Mouse (Mus musculus) ES-E14 (cell line): ENCODE results near the gene Zfp386.

ENCODE experiments used
- CHD2 ChIP-seq: IDR thresholded peaks from 2 replicates; pipeline ENCODE4 v1.6.1; 2014; ENCODE audit warnings: mild to moderate bottlenecking, low read depth, low read length, inconsistent platforms
- HCFC1 ChIP-seq: IDR thresholded peaks from 2 replicates; pipeline ENCODE4 v1.6.1; 2012; ENCODE audit warnings: low read length, inconsistent platforms, borderline replicate concordance; ENCODE audit not compliant: insufficient read depth
- MAFK ChIP-seq: IDR thresholded peaks from 2 replicates; pipeline ENCODE4 v1.6.1; 2014; ENCODE audit warnings: mild to moderate bottlenecking, low read depth, low read length, inconsistent platforms; ENCODE audit not compliant: insufficient read depth
- ZC3H11A ChIP-seq: IDR thresholded peaks from 2 replicates; pipeline ENCODE4 v1.6.1; 2012; ENCODE audit warnings: low read depth, mild to moderate bottlenecking, inconsistent platforms, low read length, borderline replicate concordance

DNA sequence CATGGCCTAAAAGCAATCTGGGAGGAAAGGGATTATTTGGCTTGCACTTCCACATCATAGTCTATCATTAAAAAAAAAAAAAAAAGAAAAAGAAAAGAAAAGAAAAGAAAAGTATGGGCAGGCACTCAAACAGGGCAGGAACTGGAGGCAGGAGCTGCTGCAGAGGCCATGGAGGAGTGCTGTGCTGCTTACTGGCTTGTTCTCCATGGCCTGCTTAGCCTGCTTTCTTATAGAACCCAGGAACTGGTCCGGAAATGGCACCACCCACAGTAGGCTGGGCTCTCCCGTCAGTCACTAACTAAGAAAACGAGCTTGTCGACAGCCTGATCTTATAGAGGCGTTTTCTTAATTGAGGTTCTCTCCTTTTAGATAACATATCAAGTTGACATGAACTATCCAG is 2.7 kb upstream of the Zfp386 start:
- no peak for TF ChIP-seq MAFK
- TF ChIP-seq ZC3H11A: no peak
- TF ChIP-seq HCFC1: no peak
- TF ChIP-seq CHD2: no peak
